Mouse (Mus musculus) kidney, postnatal 10 days (tissue): ENCODE data around the gene Hist1h2bn.
"Not testable (repeated sequence)": the region's sequence is repeated elsewhere in the genome, so short reads cannot be mapped to it uniquely, and the experiment has no call there.

Source experiments
- DNase-seq: peaks from one replicate; pipeline ENCODE4 v3.0.0; 2021; ENCODE audit warnings: mixed read lengths

Gene Hist1h2bn

DNA sequence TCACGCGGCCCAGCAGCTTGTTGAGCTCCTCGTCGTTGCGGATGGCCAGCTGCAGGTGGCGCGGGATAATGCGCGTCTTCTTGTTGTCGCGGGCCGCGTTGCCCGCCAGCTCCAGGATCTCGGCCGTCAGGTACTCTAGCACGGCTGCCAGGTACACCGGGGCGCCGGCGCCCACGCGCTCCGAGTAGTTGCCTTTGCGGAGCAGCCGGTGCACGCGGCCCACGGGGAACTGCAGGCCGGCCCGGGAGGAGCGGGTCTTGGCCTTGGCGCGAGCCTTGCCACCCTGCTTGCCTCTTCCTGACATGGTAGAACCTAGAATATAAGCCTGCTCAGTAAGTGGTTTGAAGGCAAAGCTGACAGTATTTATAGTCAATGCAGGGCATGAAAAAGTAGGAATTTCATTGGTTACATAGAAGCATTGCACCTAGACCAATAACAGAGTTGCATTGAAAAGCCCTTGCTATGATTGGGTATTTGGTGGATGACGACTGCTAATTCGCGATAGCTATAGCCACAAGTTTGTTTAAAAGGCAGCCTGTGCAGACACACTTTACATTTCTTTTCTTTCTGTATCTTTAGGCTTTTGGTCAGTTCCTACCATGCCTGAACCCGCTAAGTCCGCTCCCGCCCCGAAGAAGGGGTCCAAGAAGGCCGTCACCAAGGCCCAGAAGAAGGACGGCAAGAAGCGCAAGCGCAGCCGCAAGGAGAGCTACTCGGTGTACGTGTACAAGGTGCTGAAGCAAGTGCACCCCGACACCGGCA is at the start of gene Hist1h2bn, which contains the start of gene Hist1h2ak:
TSS of gene Hist1h2bn (plus strand) at position 600 of the 762 bp plus-strand sequence.
TSS of gene Hist1h2ak (minus strand) at position 304 of the 762 bp plus-strand sequence.
- peak; percentile 67 for DNase-seq

DNA sequence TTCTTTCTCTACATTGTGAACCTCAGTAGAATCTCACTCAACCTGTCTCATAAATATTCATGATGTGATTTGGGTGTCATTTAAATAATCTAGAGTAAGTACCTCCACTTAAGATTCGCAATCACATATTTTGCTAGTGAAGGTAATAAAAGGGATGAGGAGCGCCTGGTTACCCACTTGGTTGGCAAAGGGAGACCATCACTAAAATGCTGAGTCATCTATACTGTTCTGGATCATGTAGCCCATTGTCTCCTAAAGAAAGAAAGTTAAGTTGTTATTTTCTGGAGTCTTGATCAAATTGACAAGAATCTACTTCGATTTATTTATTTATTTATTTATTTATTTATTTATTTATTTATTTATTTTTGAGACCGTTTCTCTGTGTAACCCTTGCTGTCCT is 47.3 kb upstream of the Hist1h2bn start:
- DNase-seq: no peak

DNA sequence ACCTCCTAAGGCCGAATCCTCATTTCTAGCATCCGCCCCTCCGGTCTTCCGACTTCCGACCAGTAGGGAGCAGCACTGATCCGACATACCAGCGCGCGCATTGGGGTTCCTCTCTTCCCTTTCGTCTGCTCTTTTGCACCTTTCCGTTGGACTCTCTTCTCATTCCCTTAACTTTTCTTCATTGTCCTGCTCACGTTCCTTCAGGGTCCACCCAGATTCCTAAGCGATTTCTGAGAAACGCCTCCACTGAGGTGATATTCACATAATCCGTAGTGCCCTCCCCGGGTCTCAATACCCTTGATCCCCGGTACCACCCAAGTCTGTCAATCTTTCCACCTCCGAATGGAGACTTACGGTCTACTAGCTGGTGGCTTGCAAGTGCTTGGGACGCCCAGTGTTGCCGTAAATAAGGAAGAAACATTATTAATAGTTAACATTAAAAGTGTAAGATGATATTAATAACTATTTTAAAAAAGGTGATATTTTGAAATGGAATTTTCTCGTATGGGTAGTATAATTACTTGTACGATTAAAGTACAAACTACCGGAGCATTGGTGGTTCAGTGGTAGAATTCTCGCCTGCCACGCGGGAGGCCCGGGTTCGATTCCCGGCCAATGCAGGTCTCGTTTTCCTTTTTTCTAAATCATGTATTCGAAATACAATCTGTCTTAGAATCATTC is 43.8 kb upstream of the Hist1h2bn start:
- DNase-seq: peak; percentile 92

DNA sequence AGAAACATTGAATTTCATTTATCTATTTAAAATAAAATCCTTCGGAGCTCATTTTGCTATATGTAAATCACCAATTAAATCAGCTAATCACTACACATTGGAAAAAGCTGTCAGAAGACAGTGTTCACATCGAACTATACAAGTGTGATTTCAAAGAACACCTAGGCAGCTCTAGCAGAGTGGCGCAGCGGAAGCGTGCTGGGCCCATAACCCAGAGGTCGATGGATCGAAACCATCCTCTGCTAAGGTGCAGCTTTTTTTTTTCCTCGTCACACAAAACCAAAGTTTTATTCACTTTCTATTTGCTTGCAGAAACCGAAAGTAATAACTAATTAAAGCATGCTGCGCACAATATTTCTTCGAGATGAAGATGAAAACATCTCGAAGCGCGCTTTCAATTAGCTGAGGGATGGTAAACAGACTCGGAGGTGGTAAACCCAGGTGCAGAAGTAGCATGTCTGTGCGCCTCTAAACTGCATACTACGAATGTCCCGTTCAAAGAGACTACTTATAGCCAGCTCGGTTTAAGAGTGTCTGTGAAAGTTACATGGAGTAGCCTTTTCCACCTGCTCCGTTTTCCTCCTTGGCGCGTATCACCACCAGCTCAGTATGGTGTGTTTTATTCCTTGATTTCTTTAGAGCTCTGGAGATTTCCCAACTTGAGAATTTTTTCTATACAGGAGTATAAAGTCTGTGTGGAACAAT is 43.0 kb upstream of the Hist1h2bn start:
- DNase-seq: peak; percentile 82

DNA sequence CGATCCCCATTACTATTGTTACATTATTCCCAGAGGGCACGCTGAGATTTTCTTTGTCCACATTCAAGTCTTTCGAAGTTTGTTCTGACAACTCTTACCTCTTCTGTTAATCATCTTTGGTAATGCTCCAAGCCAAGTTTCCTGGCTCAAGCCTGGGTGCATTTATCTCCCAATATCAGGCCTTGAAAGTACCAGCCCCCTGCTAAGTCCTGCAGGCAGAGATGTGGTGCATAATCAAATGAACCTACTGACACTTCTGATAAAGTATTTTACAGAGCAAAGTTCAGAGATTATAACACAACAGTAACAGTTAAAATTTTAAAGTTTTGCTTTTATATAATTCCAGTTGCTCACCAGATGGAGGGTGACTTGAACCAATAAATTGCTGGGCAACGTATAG is 42.2 kb upstream of the Hist1h2bn start:
- no peak for DNase-seq

DNA sequence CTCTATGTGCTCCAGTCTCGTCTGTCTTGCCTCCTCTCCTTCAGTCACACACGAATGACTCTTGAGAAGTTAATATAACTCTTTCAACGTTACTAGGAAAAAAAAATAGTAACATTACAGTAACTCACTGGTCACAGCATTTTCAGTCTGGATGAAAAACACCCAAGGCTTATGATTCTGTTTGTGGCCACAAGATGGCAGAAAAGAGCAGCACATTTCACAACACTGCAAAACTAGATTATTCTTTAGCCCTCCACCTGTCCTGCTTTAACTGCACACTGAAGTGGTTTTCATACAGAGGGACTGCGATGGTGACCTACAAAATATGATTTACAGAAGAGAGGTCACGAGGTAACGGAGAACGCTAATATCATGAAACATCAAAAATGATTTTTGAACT is 39.2 kb upstream of the Hist1h2bn start:
- peak; percentile 72 for DNase-seq

DNA sequence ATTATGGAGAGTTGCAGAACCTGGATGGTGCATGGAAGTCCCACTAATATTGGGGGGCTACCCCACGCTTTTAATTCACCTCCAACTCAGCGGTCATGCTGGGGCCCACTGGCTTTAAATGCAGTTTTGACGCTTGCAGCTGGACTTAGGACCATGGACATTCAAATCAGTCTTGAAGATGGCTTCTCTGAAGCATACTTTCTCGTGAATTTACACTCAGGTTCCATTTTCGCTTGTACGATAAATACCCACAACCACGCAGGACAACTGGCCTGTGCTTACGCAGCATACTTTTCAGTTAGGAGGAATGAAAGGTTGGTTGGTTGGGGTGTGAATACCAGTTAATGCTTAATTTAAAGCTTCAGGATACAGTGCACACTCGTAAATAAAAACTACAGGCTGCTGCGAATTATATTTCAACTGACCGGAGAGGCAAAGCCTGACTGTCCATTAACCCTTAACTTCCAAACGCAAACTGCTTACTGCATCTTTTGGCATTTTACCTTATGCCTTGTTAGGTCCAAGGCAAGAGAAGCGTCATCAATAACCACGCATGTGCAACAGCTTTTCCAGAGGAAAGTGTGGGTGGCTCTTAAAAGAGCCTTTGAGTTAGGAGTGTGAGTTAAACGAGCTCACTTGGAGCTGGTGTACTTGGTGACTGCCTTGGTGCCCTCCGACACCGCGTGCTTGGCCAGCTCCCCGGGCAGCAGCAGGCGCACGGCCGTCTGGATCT is 38.6 kb upstream of the Hist1h2bn start:
- no peak for DNase-seq

DNA sequence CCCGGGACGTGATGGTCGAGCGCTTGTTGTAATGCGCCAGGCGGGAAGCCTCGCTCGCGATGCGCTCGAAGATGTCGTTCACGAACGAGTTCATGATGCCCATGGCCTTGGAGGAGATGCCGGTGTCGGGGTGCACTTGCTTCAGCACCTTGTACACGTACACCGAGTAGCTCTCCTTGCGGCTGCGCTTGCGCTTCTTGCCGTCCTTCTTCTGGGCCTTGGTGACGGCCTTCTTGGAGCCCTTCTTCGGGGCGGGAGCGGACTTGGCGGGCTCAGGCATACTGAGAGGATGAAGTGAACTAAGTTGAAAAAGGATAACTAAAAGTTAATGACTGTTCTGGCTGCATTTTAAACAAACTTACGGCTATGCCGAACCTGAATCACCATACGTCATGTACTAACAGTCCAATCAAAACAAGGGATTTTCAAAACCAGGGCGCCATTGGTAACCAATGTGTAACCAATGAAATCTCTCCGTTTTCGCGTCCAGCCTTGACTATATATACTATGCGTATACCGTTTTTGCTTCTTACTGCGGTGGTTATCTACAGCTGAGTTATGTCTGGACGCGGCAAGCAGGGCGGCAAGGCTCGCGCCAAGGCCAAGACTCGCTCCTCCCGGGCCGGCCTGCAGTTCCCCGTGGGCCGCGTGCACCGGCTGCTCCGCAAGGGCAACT is 37.9 kb upstream of the Hist1h2bn start, which contains the start of the genes Hist1h2bl and Hist1h2ai:
TSS of gene Hist1h2bl (minus strand) at position 280 of the 676 bp plus-strand sequence.
TSS of gene Hist1h2ai (plus strand) at position 559 of the 676 bp plus-strand sequence.
- DNase-seq: peak; percentile 81

DNA sequence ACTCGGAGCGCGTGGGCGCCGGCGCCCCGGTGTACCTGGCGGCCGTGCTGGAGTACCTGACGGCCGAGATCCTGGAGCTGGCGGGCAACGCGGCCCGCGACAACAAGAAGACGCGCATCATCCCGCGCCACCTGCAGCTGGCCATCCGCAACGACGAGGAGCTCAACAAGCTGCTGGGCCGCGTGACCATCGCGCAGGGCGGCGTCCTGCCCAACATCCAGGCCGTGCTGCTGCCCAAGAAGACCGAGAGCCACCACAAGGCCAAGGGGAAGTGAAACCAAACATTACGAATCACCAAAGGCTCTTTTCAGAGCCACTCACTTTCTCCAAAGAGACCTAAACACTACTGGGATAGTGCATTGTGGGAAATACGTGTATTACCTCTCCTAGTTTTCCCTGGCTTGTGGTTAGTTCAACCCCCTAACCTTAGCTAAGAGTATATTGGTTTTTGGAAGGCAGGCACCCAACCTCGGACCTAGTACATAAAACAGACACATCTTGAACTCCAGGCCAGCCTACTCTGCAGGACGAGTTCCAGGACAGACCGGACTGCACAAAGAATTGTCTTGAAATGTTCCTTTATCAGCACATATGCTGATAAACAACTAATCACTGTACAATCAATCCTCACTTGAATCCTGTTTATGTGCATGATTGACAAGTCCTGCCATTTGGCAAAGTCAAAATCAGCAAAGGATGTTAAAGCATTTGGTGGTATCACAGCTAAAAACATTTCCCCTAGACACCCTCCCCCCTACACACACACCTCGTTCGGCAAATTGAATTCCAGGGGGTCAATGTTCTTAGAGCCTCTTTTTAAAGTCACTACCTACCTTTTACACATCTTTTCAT is 37.2 kb upstream of the Hist1h2bn start:
- DNase-seq: not testable (repeated sequence)

DNA sequence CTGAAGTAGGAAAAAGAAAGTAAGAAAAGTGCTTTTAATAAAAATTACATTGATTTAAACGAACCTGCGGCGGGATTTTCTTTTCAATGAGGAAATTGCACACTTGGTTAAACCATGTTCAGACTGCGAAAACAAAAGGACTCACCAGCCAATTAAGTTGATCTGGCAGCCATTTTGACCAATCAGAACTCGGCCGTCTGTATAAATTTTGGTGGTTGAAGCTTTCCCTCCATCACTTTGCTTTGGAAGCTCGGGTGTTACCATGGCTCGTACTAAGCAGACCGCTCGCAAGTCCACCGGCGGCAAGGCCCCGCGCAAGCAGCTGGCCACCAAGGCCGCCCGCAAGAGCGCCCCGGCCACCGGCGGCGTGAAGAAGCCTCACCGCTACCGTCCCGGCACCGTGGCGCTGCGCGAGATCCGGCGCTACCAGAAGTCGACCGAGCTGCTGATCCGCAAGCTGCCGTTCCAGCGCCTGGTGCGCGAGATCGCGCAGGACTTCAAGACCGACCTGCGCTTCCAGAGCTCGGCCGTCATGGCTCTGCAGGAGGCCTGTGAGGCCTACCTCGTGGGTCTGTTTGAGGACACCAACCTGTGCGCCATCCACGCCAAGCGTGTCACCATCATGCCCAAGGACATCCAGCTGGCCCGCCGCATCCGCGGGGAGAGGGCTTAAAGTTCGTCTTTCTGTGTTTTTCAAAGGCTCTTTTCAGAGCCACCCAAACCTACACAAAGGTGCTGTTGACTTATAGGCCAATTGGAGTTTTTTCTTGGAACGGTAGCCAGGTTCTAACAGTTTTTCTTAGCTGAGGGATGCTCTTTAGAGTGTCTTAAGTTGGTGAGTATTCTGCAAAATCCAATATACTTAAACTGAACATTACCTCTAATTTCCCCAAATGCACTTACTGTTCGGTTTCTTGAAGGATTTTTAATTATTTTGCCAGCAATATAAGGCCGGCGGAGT is 36.2 kb upstream of the Hist1h2bn start, which contains the start of gene Hist1h3h:
TSS of gene Hist1h3h (plus strand) at position 263 of the 961 bp plus-strand sequence.
- peak; percentile 84 for DNase-seq

DNA sequence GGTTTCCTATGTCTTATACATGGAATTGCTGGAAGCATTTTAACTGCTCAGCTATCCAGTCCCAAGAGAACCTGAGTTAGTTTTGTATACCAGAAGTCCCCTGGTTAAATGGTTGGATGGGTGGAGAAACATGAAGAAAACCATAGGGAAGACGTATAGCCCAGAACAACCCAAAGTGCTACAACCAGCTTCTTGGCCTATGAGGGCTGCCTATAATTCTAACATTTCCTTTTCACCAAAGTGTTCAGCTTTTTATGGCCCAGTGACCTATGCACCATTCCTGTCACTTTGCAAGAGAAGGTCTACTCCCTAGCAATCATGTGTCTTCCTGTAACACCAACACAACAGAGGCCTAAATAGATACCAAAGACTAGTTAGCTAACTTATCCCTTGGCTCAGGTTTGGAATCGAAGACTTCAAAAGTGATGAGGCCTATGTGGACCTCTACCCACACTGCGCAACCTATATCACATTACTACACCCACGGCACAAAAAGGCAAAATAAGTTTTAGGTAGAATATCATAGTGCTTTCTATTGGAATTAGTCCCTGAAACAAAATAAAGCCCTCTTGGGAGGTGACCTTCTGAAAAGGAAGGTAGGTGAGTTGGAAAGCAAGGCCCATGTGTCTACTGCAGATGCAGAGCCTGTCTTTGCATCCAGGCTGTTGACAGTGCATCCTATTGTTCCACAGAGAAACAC is 35.4 kb upstream of the Hist1h2bn start:
- DNase-seq: no peak

DNA sequence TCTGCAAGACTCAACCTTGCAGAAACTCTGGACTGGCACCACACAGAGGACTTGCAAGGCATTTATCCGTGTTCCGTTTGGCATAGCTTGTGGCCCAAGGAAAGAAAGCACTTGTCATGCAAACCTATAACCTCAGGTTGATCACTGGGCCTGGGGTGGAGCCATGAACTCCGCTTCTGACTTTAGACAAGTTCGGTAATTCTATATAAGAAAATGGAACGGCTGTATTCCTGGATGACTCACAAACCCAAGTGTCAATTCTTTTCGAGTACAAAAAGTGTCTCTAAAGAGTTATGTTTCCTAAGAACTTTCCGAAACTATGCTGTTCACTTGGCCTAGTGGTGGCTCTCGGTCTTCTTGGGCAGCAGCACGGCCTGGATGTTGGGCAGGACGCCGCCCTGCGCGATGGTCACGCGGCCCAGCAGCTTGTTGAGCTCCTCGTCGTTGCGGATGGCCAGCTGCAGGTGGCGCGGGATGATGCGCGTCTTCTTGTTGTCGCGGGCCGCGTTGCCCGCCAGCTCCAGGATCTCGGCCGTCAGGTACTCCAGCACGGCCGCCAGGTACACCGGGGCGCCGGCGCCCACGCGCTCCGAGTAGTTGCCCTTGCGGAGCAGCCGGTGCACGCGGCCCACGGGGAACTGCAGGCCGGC is 32.7 kb upstream of the Hist1h2bn start:
- peak; percentile 10 for DNase-seq

DNA sequence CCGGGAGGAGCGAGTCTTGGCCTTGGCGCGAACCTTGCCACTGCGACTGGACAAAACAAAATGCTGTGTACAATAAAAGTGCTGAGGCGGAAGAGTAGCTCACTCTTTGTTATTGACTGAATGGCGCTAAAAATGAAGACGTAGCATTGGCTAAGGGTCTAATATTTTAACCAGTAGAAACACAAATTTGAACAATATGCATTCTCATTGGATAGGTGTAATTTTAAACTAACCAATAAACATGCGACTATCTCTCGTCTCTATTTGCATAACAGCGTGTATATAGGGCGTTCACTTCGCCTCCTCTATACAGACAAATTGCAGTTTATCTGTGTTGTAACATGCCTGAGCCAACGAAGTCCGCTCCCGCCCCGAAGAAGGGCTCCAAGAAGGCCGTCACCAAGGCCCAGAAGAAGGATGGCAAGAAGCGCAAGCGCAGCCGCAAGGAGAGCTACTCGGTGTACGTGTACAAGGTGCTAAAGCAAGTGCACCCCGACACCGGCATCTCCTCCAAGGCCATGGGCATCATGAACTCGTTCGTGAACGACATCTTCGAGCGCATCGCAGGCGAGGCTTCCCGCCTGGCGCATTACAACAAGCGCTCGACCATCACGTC is 32.1 kb upstream of the Hist1h2bn start, which contains the start of gene Hist1h2bm:
TSS of gene Hist1h2bm (plus strand) at position 288 of the 616 bp plus-strand sequence.
- peak; percentile 69 for DNase-seq

DNA sequence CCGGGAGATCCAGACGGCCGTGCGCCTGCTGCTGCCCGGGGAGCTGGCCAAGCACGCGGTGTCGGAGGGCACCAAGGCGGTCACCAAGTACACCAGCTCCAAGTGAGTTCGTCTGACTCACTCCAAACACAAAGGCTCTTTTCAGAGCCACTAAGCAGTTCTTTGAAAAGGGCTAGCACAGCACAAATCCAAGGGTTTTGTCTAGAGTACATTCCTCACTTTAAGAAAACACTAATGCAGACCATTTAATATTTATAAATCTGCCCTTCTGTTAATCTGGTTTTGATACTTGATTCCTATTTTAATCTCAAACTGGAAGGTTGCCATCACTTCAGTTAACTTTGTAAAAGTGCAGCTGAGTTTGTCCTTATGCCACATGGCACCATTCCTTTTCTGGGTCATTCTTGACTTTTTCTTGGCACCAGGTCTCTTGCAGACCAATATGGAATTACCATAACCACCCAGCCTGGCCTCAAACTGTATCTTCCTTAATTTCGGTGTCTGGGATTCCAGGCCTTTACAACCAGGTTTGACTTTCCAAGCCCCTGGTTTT is 31.5 kb upstream of the Hist1h2bn start:
- no peak for DNase-seq

DNA sequence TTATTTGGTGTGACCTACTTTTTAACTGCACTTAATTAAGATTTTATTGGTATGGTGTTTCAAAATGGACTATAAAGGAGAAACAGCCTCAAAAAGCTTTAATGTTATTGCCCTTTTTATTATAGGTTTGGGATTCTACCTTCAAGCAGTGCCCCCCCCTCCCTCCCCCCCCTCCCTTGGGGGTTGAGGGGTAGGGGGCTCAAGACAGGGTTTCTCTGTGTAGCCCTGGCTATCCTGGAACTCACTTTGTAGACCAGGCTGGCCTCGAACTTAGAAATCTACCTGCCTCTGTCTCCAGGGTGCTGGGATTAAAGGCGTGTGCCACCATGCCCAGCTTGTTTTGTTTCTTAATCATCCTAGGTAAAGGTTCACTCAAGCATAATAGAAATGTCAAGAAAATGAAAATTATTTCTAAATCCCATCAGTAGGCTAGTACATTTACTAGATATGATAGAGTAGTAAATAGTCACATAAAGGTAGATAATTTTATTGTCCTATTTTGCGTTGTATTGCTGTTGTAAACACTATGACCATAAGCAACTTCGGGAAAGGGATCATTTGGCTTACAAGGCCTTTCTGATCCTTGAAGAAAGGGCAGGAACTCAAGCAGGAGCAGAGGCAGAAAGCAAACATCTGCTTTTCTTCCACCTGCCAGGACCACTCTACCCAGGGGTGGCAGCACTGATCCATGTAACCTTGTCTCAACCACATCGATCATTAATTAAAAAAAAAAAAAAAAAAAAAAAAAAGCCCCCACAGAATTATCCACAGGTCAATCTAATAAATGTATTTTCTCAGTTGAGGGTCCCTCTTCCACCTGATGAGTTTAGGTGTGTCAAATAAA is 30.7 kb upstream of the Hist1h2bn start:
- DNase-seq: peak; percentile 11

DNA sequence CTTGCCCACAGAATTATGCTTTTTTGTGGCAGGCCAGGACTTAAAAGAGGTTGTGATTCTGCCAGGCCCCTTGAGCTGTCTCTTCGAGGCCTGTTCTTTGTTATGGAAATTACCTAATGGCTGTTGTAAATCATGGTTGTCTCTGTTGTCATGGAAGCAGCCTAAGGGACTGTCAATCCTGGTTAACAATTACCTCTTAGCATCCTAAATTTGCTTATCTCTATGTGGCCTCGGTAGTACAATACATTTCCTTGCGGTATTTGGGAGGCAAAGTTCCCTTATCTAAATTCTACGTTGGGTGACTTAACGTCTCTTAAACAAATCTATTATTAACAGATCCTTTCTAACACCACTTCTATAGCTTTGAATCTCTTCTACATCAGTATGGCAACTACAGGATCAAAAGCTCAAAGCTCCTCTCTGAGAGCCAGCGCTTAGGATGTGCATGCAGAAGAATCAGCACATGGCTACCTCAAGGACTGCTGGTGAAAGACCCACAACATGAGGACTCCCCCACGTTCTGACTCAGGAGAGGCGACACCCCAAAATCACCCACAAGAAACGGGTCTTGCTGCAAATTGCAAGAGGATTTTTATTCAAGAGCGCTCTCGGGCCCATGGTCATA is 25.9 kb upstream of the Hist1h2bn start:
- DNase-seq: no peak
